Mouse (Mus musculus) G1E (cell line): ENCODE measurements around the gene Spr. TPM values are rescaled to one million over a fixed set of nuclear protein-coding genes. Genes with fewer than 3 reads are reported as not detected.
"Not testable (repeated sequence)": the region's sequence is repeated elsewhere in the genome, so short reads cannot be mapped to it uniquely, and the experiment has no call there.

Source experiments
- ATAC-seq: 2 replicates; pipeline ENCODE4 v1.8.0; 2016; ENCODE audit warnings: mild to moderate bottlenecking; ENCODE audit not compliant: insufficient number of reproducible peaks, poor library complexity, low FRiP score, severe bottlenecking; ENCODE audit errors: extremely low read depth
- DNase-seq: peaks from one replicate; pipeline ENCODE4 v3.0.0; 2012; ENCODE audit warnings: low spot score
- H3K27me3 ChIP-seq: 2 replicates; pipeline ENCODE4 v1.6.1; 2012; ENCODE audit warnings: mild to moderate bottlenecking, low read length, inconsistent platforms; ENCODE audit not compliant: insufficient read depth
- H3K36me3 ChIP-seq: replicated peaks from 2 replicates; pipeline ENCODE3; 2012; ENCODE audit warnings: mild to moderate bottlenecking, inconsistent platforms
- H3K4me1 ChIP-seq: 2 replicates; pipeline ENCODE4 v1.6.1; 2012; ENCODE audit warnings: low read depth, low read length, inconsistent platforms, mixed read lengths; ENCODE audit not compliant: insufficient read depth
- H3K4me3 ChIP-seq: 2 replicates; pipeline ENCODE4 v1.5.1; 2012; ENCODE audit warnings: low read depth, mild to moderate bottlenecking, inconsistent platforms, low read length, moderate library complexity, mixed read lengths
- H3K9me3 ChIP-seq: replicated peaks from 2 replicates; pipeline ENCODE4 v1.6.1; 2012; ENCODE audit warnings: inconsistent platforms
- CTCF ChIP-seq: IDR thresholded peaks from 2 replicates; pipeline ENCODE4 v1.5.1; 2012; ENCODE audit warnings: low read depth, low read length, inconsistent platforms, mixed read lengths
- GATA1 ChIP-seq: IDR thresholded peaks from 2 replicates; pipeline ENCODE4 v1.6.1; 2012; ENCODE audit warnings: borderline replicate concordance, low read length, inconsistent platforms, mixed read lengths
- GATA2 ChIP-seq: IDR thresholded peaks from 2 replicates; pipeline ENCODE4 v1.6.1; 2012; ENCODE audit warnings: low read depth, low read length, inconsistent platforms, borderline replicate concordance
- POLR2AphosphoS5 ChIP-seq: IDR thresholded peaks from 2 replicates; pipeline ENCODE4 v1.6.1; 2012; ENCODE audit warnings: low read depth, low read length, inconsistent platforms; ENCODE audit not compliant: insufficient replicate concordance
- TAL1 ChIP-seq: conservative IDR thresholded peaks from 2 replicates; pipeline ENCODE4 v1.6.1; 2012; ENCODE audit warnings: low read depth, low read length, inconsistent platforms, mixed read lengths
- polyA plus RNA-seq: library from polyadenylated mRNA; stranded (reverse); fragments of >175 nt; gene quantifications from 2 replicates; pipeline ENCODE4 v1.2.3, GENCODE M21; 2012
- total RNA-seq, 2 experiments: library from RNA; stranded (forward) in 1 of 2; stranded (reverse) in 1 of 2; fragments of 200-1000 nt in 1 of 2; fragments of >200 nt in 1 of 2; fragmentation: Nextera tagmentation in 1 of 2; gene quantifications; 2 replicates each; pipeline ENCODE4 v1.2.3; 2014 to 2017

The Spr gene
- total and polyA plus RNA-seq, 3 experiments = 8.3 to 52.7 (median 25.0) TPM

GRCm38 (mm10) chr6:85131673-85132072 is 5.9 kb downstream of the Spr start:
- DNase-seq = peak; percentile 52
- Histone ChIP-seq H3K9me3 (no peaks in the 10 kb centered on the region), H3K4me1 (peaks cover 2% of the 10 kb centered on the region), H3K36me3 (peaks cover 28% of the 10 kb centered on the region), H3K4me3 (no peak overlapping the region), H3K27me3 (no peaks in the 10 kb centered on the region)
- peak; percentile 34; the same call in 1 of the 2 replicates for ATAC-seq
- no peak for TF ChIP-seq GATA2
- peak; percentile 64 for TF ChIP-seq CTCF
- no peak for TF ChIP-seq TAL1

- not testable (repeated sequence) for H3K27me3 ChIP-seq, DNase-seq, ATAC-seq
Observed at GRCm38 (mm10) chr6:85117545-85118511, 19.7 kb downstream of the Spr start.

DNA sequence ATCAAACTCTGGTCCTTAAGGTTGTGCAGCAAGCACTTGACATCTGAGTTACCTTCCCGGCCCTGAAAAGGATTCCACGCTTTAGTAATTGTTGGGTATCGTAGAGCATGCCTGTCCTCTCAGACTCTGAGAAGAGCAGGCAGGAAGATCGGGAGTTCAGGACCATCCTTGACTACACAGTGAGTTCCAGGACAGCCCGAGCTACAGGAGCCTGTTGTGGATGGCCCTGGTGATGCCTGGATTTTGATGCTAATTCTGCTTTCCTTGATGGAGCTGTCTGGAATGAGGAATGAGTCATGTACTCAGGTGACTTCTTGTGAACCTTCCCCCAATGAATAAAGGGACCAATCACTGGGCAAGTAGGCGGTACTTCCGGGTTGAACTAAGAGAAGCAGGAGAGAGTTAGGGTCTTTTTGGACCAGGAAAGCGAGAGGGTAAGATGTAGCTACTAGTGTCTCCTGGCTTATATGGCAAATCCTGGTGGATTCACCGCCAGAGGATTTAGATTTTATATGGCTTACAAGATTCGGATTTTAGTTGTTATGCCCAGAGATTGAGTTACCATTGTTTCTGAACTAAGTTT is 32.4 kb downstream of the Spr start:
- H3K9me3 ChIP-seq = no peaks in the 10 kb centered on the region
- H3K4me1 ChIP-seq = no peaks in the 10 kb centered on the region
- TF ChIP-seq GATA2 (no peak), GATA1 (no peak)
- no peaks in the 10 kb centered on the region for H3K36me3 ChIP-seq
- DNase-seq (no peak), ATAC-seq (no peak)
- no peak overlapping the region for H3K4me3 ChIP-seq
- H3K27me3 ChIP-seq = peaks cover 8% of the 10 kb centered on the region; the same call in 1 of the 2 replicates

More at GRCm38 (mm10) chr6:85117545-85118511, 19.7 kb downstream of the Spr start:
- H3K9me3 ChIP-seq, H3K4me1 ChIP-seq, H3K36me3 ChIP-seq, H3K4me3 ChIP-seq: not testable (repeated sequence)
- peak; percentile 26; the same call in 1 of the 2 replicates for TF ChIP-seq CTCF

DNA sequence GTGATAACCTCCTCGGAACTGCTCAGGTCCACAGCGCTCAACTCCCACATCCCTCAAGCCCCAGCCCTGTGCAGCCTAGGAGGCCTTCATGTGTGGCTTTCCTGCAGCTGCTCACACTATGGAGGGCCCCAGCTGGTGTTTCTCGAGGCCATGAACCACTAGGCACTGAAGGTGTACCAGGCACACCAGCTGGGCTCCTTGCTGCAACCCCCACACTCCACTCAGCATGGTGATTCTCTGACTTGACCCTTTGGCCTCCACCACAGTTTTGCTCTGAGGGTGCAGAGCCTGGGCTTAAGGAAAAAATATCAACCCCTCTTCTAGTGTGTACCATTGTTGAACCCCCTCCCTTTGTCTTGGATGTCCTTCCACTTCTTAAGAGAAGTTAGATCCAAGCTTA is 34.2 kb downstream of the Spr start:
- Histone ChIP-seq H3K4me1 (no peaks in the 10 kb centered on the region), H3K36me3 (no peaks in the 10 kb centered on the region), H3K9me3 (no peaks in the 10 kb centered on the region), H3K27me3 (peaks cover 6% of the 10 kb centered on the region; the same call in 1 of the 2 replicates), H3K4me3 (no peak overlapping the region)
- no peak for ATAC-seq
- TF ChIP-seq GATA1 = no peak
- no peak for TF ChIP-seq GATA2
- no peak for TF ChIP-seq CTCF
- TF ChIP-seq TAL1 = no peak
- no peak for TF ChIP-seq POLR2AphosphoS5
- no peak for DNase-seq

- no peak for ATAC-seq
- no peak for DNase-seq
- TF ChIP-seq TAL1 (no peak), GATA2 (no peak), CTCF (no peak), GATA1 (no peak), POLR2AphosphoS5 (no peak)
- no peak overlapping the region for H3K4me3 ChIP-seq
- peaks cover 9% of the 10 kb centered on the region; the same call in 1 of the 2 replicates for H3K27me3 ChIP-seq
- no peaks in the 10 kb centered on the region for H3K4me1 ChIP-seq
- H3K36me3 ChIP-seq = no peaks in the 10 kb centered on the region
- no peaks in the 10 kb centered on the region for H3K9me3 ChIP-seq
Observed at GRCm38 (mm10) chr6:85096441-85096840, 41.1 kb downstream of the Spr start.

DNA sequence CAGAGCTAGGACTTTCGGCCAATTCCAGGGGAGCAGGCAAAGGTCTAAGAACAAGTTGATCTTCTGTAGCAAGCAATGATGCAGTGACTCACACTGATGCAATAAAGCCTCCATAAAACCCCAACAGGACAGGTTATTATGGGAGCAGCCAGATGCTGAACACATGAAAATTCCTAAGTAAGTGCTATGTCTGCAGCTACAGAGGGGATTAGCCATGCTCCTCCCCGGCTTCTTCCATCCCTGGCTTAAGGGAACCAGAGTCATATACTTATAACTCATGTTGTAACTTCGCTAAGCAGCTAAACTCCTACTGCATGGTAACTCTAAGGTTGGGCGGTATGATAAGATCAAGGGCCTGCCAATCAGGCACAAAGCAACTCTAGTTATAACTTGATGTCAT is 50.1 kb downstream of the Spr start:
- TF ChIP-seq TAL1 = no peak
- TF ChIP-seq GATA2 = no peak
- no peak for TF ChIP-seq GATA1
- TF ChIP-seq POLR2AphosphoS5 = no peak
- TF ChIP-seq CTCF = no peak
- DNase-seq = no peak
- ATAC-seq = no peak
- H3K4me3 ChIP-seq = no peak overlapping the region
- H3K27me3 ChIP-seq = peaks cover 4% of the 10 kb centered on the region
- H3K36me3 ChIP-seq = no peaks in the 10 kb centered on the region
- no peaks in the 10 kb centered on the region for H3K4me1 ChIP-seq
- no peaks in the 10 kb centered on the region for H3K9me3 ChIP-seq
